Mouse (Mus musculus) hindbrain, embryonic 13.5 days (tissue): ENCODE data around the gene Mad2l2. TPM values are rescaled to one million over a fixed set of nuclear protein-coding genes. Genes with fewer than 3 reads are reported as not detected.
A peak's percentile ranks its signal among the peaks of the same experiment; 100 is the strongest.
"Not testable (repeated sequence)": the region's sequence is repeated elsewhere in the genome, so short reads cannot be mapped to it uniquely, and the experiment has no call there.

Experiments
- ATAC-seq: fragments of 200-750 bp; cut with Nextera tagmentation; 2 replicates; pipeline ENCODE4 v1.8.0; 2017; ENCODE audit warnings: moderate TSS enrichment; ENCODE audit not compliant: low FRiP score
- H3K27ac ChIP-seq: fragments of 300-500 bp; sonication (generic); 2 replicates; pipeline ENCODE4 v1.5.1; 2015; ENCODE audit warnings: inconsistent platforms, mild to moderate bottlenecking, moderate library complexity
- H3K27me3 ChIP-seq: fragments of 300-500 bp; sonication (generic); 2 replicates; pipeline ENCODE4 v1.6.1; 2015; ENCODE audit warnings: mild to moderate bottlenecking, inconsistent platforms
- H3K36me3 ChIP-seq: fragments of 300-500 bp; sonication (generic); 2 replicates; pipeline ENCODE4 v1.6.1; 2015; ENCODE audit warnings: mild to moderate bottlenecking, inconsistent platforms
- H3K4me1 ChIP-seq: fragments of 300-500 bp; sonication (generic); replicated peaks from 2 replicates; pipeline ENCODE4 v1.6.1; 2015; ENCODE audit warnings: inconsistent platforms
- H3K4me2 ChIP-seq: fragments of 300-500 bp; sonication (generic); 2 replicates; pipeline ENCODE4 v1.6.1; 2015; ENCODE audit warnings: inconsistent platforms, mild to moderate bottlenecking, moderate library complexity
- H3K4me3 ChIP-seq: fragments of 300-500 bp; sonication (generic); 2 replicates; pipeline ENCODE4 v1.5.1; 2015; ENCODE audit warnings: mild to moderate bottlenecking, inconsistent platforms
- H3K9ac ChIP-seq: fragments of 300-500 bp; sonication (generic); 2 replicates; pipeline ENCODE4 v1.6.1; 2015; ENCODE audit warnings: mild to moderate bottlenecking, inconsistent platforms
- H3K9me3 ChIP-seq: fragments of 300-500 bp; sonication (generic); 2 replicates; pipeline ENCODE4 v1.6.1; 2016; ENCODE audit warnings: inconsistent platforms
- WGBS: fragments of 180-500 bp; shearing (Covaris S2); methylation state at CpG from one replicate; pipeline ENCODE4 v1.1.7; 2015; 5-methylcytosine and 5-hydroxymethylcytosine counted together
- polyA plus RNA-seq: library from polyadenylated mRNA; unstranded; fragments of >200 nt; fragmentation: Nextera tagmentation; extraction: Ambion mirVana; gene quantifications from 2 replicates; pipeline ENCODE4 v1.2.1, GENCODE M21; 2015

The Mad2l2 gene
- polyA plus RNA-seq, 1 experiment from 2014 or later = 118 TPM

- Histone ChIP-seq H3K9me3 (0 out of 2 replicates have a peak, but pooled peaks cover 3% of the 10 kb centered on the region), H3K9ac (peak overlapping the region; percentile 55), H3K4me1 (peaks cover 21% of the 10 kb centered on the region), H3K4me2 (peak overlapping the region; percentile 27; the same call in 1 of the 2 replicates), H3K4me3 (no peak overlapping the region), H3K27ac (peak overlapping the region; percentile 83), H3K27me3 (no peaks in the 10 kb centered on the region), H3K36me3 (peaks cover 39% of the 10 kb centered on the region)
- WGBS = 5% methylated on average over 15 of the region's 15 CpGs
- peak; percentile 72 for ATAC-seq
These were observed 15.3 kb upstream of the Mad2l2 start for GRCm38 (mm10) chr4:148114758-148115391.

DNA sequence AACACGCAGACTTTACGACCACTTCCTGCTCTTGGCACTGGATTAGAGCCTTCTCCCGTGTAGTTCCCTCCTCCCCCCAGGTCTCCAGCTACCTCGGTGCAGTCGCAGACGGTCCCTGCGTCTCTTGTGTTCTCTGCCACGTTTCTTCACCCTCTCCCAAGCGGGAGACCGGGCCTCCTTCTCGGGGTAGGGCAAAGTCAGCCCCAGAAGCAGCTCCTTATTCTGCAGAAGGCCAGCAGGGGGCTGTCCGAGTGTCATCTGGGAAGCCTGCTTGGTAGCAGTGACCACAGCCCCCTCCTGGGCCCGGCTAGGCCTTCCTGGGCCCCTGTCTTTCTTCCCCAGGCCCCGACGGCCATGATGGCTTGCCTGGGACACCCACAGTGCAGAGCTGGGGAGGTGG is 14.7 kb upstream of the Mad2l2 start:
- WGBS = 7% methylated on average over 15 of the region's 15 CpGs
- peak; percentile 18; the same call in 1 of the 2 replicates for ATAC-seq
- Histone ChIP-seq H3K4me1 (peaks cover 22% of the 10 kb centered on the region), H3K27ac (peak overlapping the region; percentile 83), H3K36me3 (peaks cover 33% of the 10 kb centered on the region), H3K27me3 (no peaks in the 10 kb centered on the region), H3K9ac (peak overlapping the region; percentile 55), H3K4me3 (no peak overlapping the region), H3K9me3 (0 out of 2 replicates have a peak, but pooled peaks cover 3% of the 10 kb centered on the region), H3K4me2 (0 out of 2 replicates have a peak overlapping the region, but pooled peaks have one; percentile 27)

DNA sequence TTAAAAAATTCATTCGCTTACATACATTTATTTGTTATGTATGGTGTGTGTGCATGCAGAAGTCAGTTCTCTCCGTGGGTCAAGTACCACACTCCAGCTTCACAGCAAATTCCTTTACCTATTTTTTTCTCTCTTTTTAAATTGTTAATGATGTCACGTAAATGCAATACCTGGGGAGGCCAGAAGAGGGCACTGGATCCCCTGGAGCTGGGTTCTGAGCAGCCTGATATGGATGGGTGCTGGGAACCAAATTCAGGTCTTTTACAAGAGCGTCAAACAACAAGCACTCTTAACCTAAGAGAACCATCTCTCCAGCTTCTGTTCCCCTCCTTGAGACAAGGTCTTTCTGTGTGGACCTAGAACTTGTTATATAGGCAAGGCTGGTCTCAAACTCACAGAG is 13.5 kb upstream of the Mad2l2 start:
- no peak overlapping the region for H3K4me3 ChIP-seq
- no peak overlapping the region for H3K4me2 ChIP-seq
- no peak overlapping the region for H3K27ac ChIP-seq
- peaks cover 34% of the 10 kb centered on the region for H3K4me1 ChIP-seq
- 0 out of 2 replicates have a peak, but pooled peaks cover 3% of the 10 kb centered on the region for H3K9me3 ChIP-seq
- H3K27me3 ChIP-seq = no peaks in the 10 kb centered on the region
- no peak for ATAC-seq
- H3K36me3 ChIP-seq = peaks cover 27% of the 10 kb centered on the region
- H3K9ac ChIP-seq = no peak overlapping the region
- 77% methylated on average over 4 of the region's 4 CpGs for WGBS

- Histone ChIP-seq H3K36me3 (peaks cover 21% of the 10 kb centered on the region), H3K9me3 (0 out of 2 replicates have a peak, but pooled peaks cover 3% of the 10 kb centered on the region), H3K4me2 (no peak overlapping the region), H3K4me3 (no peak overlapping the region), H3K4me1 (peaks cover 42% of the 10 kb centered on the region), H3K9ac (no peak overlapping the region), H3K27ac (no peak overlapping the region), H3K27me3 (no peaks in the 10 kb centered on the region)
- ATAC-seq = no peak
- 78% methylated on average over 4 of the region's 4 CpGs for WGBS
These were observed 12.8 kb upstream of the Mad2l2 start for GRCm38 (mm10) chr4:148117392-148117791.

DNA sequence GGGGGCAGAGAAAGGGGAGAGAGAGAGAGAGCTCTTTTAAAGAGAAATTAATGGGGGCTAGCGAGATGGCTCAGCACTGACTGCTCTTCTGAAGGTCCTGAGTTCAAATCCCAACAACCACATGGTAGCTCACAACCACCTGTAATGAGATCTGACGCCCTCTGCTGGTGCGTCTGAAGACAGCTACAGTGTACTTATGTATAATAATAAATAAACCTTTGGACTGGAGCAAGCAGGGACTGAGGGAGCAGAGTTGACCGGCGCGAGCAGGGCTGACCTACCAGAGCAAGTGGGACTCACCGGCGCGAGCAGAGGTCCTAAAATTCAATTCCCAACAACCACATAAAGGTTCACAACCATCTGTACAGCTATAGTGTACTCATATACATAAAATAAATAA is 10.6 kb upstream of the Mad2l2 start:
- not testable (repeated sequence) for ATAC-seq, H3K4me2 ChIP-seq
- WGBS = 88% methylated on average over 9 of the region's 9 CpGs

GRCm38 (mm10) chr4:148120555-148120954 is 9.6 kb upstream of the Mad2l2 start:
- no peaks in the 10 kb centered on the region for H3K27me3 ChIP-seq
- WGBS = 80% methylated on average over 9 of the region's 9 CpGs
- ATAC-seq = no peak
- H3K4me1 ChIP-seq = peaks cover 64% of the 10 kb centered on the region
- no peak overlapping the region for H3K4me3 ChIP-seq
- no peak overlapping the region for H3K9ac ChIP-seq
- H3K9me3 ChIP-seq = 0 out of 2 replicates have a peak, but pooled peaks cover 3% of the 10 kb centered on the region
- no peak overlapping the region for H3K4me2 ChIP-seq
- peaks cover 3% of the 10 kb centered on the region for H3K36me3 ChIP-seq
- peak overlapping the region; percentile 60 for H3K27ac ChIP-seq

More for the DNA sequence above, 10.6 kb upstream of the Mad2l2 start:
- H3K4me1 ChIP-seq = peaks cover 62% of the 10 kb centered on the region
- H3K9me3 ChIP-seq, H3K9ac ChIP-seq, H3K4me3 ChIP-seq, H3K27ac ChIP-seq, H3K36me3 ChIP-seq, H3K27me3 ChIP-seq: not testable (repeated sequence)

- H3K4me2 ChIP-seq = no peak overlapping the region
- H3K4me3 ChIP-seq = no peak overlapping the region
- H3K27ac ChIP-seq = peak overlapping the region; percentile 83
- peaks cover 69% of the 10 kb centered on the region for H3K4me1 ChIP-seq
- 59% methylated on average over 4 of the region's 4 CpGs for WGBS
- H3K27me3 ChIP-seq = no peaks in the 10 kb centered on the region
- H3K9ac ChIP-seq = no peak overlapping the region
- H3K36me3 ChIP-seq = peaks cover 3% of the 10 kb centered on the region
- H3K9me3 ChIP-seq = 0 out of 2 replicates have a peak, but pooled peaks cover 3% of the 10 kb centered on the region
- ATAC-seq = peak; percentile 48
These were observed 8.8 kb upstream of the Mad2l2 start for GRCm38 (mm10) chr4:148121362-148121761.

- H3K4me2 ChIP-seq = no peak overlapping the region
- peaks cover 77% of the 10 kb centered on the region for H3K4me1 ChIP-seq
- H3K9me3 ChIP-seq = 0 out of 2 replicates have a peak, but pooled peaks cover 3% of the 10 kb centered on the region
- peak overlapping the region; percentile 83 for H3K27ac ChIP-seq
- ATAC-seq = peak; percentile 76
- no peaks in the 10 kb centered on the region for H3K27me3 ChIP-seq
- WGBS = 9% methylated on average over 6 of the region's 6 CpGs
- 0 out of 2 replicates have a peak overlapping the region, but pooled peaks have one; percentile 19 for H3K9ac ChIP-seq
- no peak overlapping the region for H3K4me3 ChIP-seq
- H3K36me3 ChIP-seq = peaks cover 3% of the 10 kb centered on the region
These were observed 8.0 kb upstream of the Mad2l2 start for GRCm38 (mm10) chr4:148121982-148122693.

GRCm38 (mm10) chr4:148122694-148123066 is 7.5 kb upstream of the Mad2l2 start:
- peak overlapping the region; percentile 83 for H3K27ac ChIP-seq
- 67% methylated on average over 3 of the region's 3 CpGs for WGBS
- no peaks in the 10 kb centered on the region for H3K9me3 ChIP-seq
- H3K4me1 ChIP-seq = peaks cover 82% of the 10 kb centered on the region
- no peak overlapping the region for H3K4me2 ChIP-seq
- H3K36me3 ChIP-seq = peaks cover 4% of the 10 kb centered on the region; the same call in 1 of the 2 replicates
- no peaks in the 10 kb centered on the region for H3K27me3 ChIP-seq
- no peak for ATAC-seq
- 0 out of 2 replicates have a peak overlapping the region, but pooled peaks have one; percentile 19 for H3K9ac ChIP-seq
- no peak overlapping the region for H3K4me3 ChIP-seq

DNA sequence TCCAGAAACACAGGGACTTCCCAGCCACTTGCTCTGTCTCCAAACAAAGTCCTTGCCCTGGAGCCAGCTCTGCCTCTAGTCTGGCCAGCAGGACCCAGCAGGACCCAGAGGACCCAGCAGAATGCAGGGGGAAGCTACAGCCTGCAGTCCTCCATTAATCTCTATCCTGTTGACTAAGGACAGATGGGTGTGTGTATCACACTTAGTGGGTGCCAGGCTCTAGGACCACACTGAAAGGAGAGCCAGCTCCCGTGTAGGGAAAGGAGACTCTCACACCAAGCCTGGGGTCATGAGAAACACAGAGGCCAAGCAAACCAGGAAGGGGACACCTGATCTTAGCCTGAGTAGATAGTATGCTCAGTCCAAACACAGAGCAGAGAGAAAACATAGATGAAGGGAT is 1.9 kb upstream of the Mad2l2 start:
- WGBS = 50% methylated on average over 1 of the region's 1 CpGs
- Histone ChIP-seq H3K4me3 (peak overlapping the region; percentile 85), H3K9ac (peak overlapping the region; percentile 99), H3K27me3 (0 out of 2 replicates have a peak, but pooled peaks cover 6% of the 10 kb centered on the region), H3K36me3 (peaks cover 5% of the 10 kb centered on the region; the same call in 1 of the 2 replicates), H3K27ac (peak overlapping the region; percentile 99), H3K4me1 (peaks cover 90% of the 10 kb centered on the region), H3K4me2 (peak overlapping the region; percentile 71), H3K9me3 (no peaks in the 10 kb centered on the region)
- no peak for ATAC-seq

- H3K4me1 ChIP-seq = peaks cover 85% of the 10 kb centered on the region
- no peaks in the 10 kb centered on the region for H3K9me3 ChIP-seq
- WGBS = 65% methylated on average over 2 of the region's 2 CpGs
These were observed 1.5 kb upstream of the Mad2l2 start for GRCm38 (mm10) chr4:148128672-148129071.

More at GRCm38 (mm10) chr4:148128672-148129071, 1.5 kb upstream of the Mad2l2 start:
- ATAC-seq = no peak
- Histone ChIP-seq H3K4me3 (peak overlapping the region; percentile 85), H3K27me3 (0 out of 2 replicates have a peak, but pooled peaks cover 6% of the 10 kb centered on the region), H3K27ac (peak overlapping the region; percentile 99), H3K4me2 (peak overlapping the region; percentile 71), H3K36me3 (peaks cover 5% of the 10 kb centered on the region; the same call in 1 of the 2 replicates), H3K9ac (peak overlapping the region; percentile 99)
